Mouse (Mus musculus) heart, postnatal 0 days (tissue): ENCODE measurements at regions not wholly inside any gene's neighbourhood (a gene's known extent, or its start where the extent isn't known, plus 50 kb on each side); places are given as distances from the start of the nearest gene placed in this dataset.

Experiments used
- ATAC-seq: fragments of 200-750 bp; cut with Nextera tagmentation; 2 replicates; pipeline ENCODE4 v1.8.0; 2017; ENCODE audit warnings: low read depth, moderate number of reproducible peaks, moderate library complexity; ENCODE audit not compliant: insufficient read depth
- DNase-seq: peaks from one replicate; pipeline ENCODE4 v3.0.0-alpha.2; 2016; ENCODE audit warnings: low spot score
- H3K27ac ChIP-seq: fragments of 300-500 bp; sonication (generic); 2 replicates; pipeline ENCODE4 v1.5.1; 2014; ENCODE audit warnings: low read depth, mild to moderate bottlenecking
- H3K27me3 ChIP-seq: fragments of 300-500 bp; sonication (generic); 2 replicates; pipeline ENCODE4 v1.6.1; 2014; ENCODE audit warnings: low read length, mixed read lengths; ENCODE audit not compliant: control insufficient read depth, insufficient read depth
- H3K36me3 ChIP-seq: fragments of 300-500 bp; sonication (generic); replicated peaks from 2 replicates; pipeline ENCODE4 v1.6.1; 2014; ENCODE audit warnings: low read length, mixed read lengths; ENCODE audit not compliant: control insufficient read depth, insufficient read depth
- H3K4me1 ChIP-seq: fragments of 300-500 bp; sonication (generic); 2 replicates; pipeline ENCODE4 v1.6.1; 2014; ENCODE audit warnings: antibody characterized with exemption; ENCODE audit not compliant: control insufficient read depth, insufficient read depth
- H3K4me2 ChIP-seq: fragments of 300-500 bp; sonication (generic); 2 replicates; pipeline ENCODE4 v1.6.1; 2014; ENCODE audit warnings: low read depth, mild to moderate bottlenecking, low read length, moderate library complexity
- H3K4me3 ChIP-seq: fragments of 300-500 bp; sonication (generic); 2 replicates; pipeline ENCODE4 v1.5.1; 2014; ENCODE audit warnings: low read depth, low read length
- H3K9ac ChIP-seq: fragments of 300-500 bp; sonication (generic); replicated peaks from 2 replicates; pipeline ENCODE4 v1.6.1; 2014; ENCODE audit warnings: low read depth, low read length, mixed read lengths
- H3K9me3 ChIP-seq: fragments of 300-500 bp; sonication (generic); replicated peaks from 2 replicates; pipeline ENCODE4 v1.6.1; 2016; ENCODE audit warnings: low read length; ENCODE audit not compliant: control insufficient read depth
- CTCF ChIP-seq: IDR thresholded peaks from 2 replicates; pipeline ENCODE4 v1.5.1; 2016; ENCODE audit warnings: antibody characterized with exemption, control low read depth, low read depth
- EP300 ChIP-seq: IDR thresholded peaks from 2 replicates; pipeline ENCODE4 v1.6.1; 2016; ENCODE audit warnings: antibody characterized with exemption, low read depth
- WGBS: fragments of 180-500 bp; shearing (Covaris S2); extraction: QIAGEN DNeasy Blood & Tissue Kit; methylation state at CpG from one replicate; pipeline ENCODE4 v1.1.7; 2014; 5-methylcytosine and 5-hydroxymethylcytosine counted together

DNA sequence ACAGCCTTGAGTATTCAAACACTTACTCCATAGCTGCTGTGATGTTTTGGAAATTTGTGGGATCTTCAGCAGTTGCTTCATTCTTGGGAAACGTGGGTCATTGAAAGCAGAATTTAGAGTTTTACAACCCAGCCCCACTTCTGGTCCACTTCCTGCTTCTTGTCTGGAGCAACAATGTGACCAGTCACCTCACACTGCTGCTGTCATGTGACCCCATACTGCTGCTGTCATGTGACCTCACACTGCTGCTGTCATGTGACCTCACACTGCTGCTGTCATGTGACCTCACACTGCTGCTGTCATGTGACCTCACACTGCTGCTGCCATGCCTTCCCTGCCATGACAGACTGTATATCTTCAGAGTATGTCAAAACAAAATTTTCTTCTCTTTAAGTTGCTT lies 497.7 kb downstream of the Nuf2 start:
- Histone ChIP-seq H3K4me3 (no peak overlapping the region), H3K4me2 (no peak overlapping the region), H3K27ac (no peak overlapping the region), H3K36me3 (no peaks in the 10 kb centered on the region), H3K9me3 (no peaks in the 10 kb centered on the region), H3K27me3 (no peaks in the 10 kb centered on the region), H3K4me1 (no peaks in the 10 kb centered on the region), H3K9ac (no peak overlapping the region)
- DNase-seq = no peak
- ATAC-seq = no peak
- WGBS = 79% methylated on average over 1 of the region's 1 CpGs
- TF ChIP-seq CTCF = no peak
- TF ChIP-seq EP300 = no peak

DNA sequence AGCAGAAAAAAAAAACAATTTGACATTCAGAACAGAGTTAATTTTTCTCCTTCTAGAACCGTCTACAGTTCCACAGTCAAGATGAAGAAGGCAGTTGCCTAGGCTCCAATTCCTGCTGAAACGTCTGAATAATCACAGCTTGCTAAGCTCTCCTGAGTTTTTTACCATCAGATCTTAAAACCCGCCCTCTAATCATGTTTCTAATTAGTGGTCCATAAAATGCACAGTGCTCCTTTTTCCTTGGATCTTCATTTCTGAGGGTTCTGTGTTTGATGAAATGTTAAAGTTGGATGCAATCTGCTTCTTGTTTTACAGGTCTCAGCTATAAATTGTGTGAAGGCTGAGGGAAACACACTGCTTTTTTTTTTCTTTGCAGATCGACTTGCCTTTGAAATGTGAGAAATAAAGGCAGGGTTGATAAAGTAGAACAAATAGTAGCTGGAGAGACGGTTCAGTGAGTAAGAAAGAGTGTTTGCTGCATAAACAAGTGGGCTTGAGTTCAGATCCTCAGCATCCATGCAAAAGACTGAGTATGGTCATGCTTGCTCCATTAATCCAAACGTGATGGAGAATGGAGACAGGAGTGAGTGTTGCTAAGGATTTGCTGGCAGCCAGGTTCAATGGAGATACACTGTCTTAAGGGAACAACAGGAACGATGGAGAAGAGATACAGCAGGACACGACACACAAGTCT lies 499.3 kb downstream of the Nuf2 start:
- Histone ChIP-seq H3K36me3 (no peaks in the 10 kb centered on the region), H3K4me3 (no peak overlapping the region), H3K4me1 (no peaks in the 10 kb centered on the region), H3K4me2 (no peak overlapping the region), H3K9me3 (no peaks in the 10 kb centered on the region), H3K9ac (no peak overlapping the region), H3K27ac (no peak overlapping the region), H3K27me3 (no peaks in the 10 kb centered on the region)
- TF ChIP-seq EP300 = no peak
- TF ChIP-seq CTCF = no peak
- WGBS = 63% methylated on average over 8 of the region's 8 CpGs
- ATAC-seq = no peak
- no peak for DNase-seq

DNA sequence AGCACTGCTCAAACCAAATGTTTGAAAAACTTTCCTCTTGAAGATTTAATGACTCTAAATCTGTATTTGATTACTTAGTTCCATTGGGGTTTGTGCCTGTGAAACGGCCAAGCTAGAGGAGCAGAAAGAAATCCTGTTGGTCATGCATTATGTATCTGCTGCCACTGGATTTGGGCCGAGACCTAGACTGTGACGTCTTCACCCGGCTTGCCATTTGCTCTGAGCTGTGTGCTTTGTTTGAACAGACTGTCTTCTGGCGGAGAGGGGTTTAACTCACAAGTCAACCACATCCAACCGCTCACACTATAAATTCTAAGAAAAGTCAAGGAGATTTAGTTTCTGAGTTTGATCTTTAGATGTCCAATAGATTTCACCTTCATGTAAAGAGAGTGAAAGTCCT lies 503.6 kb downstream of the Nuf2 start:
- no peak overlapping the region for H3K4me2 ChIP-seq
- ATAC-seq = no peak
- H3K27ac ChIP-seq = no peak overlapping the region
- no peak for TF ChIP-seq EP300
- no peak for TF ChIP-seq CTCF
- no peaks in the 10 kb centered on the region for H3K9me3 ChIP-seq
- no peak overlapping the region for H3K4me3 ChIP-seq
- H3K4me1 ChIP-seq = no peaks in the 10 kb centered on the region
- no peaks in the 10 kb centered on the region for H3K36me3 ChIP-seq
- WGBS = 79% methylated on average over 6 of the region's 6 CpGs
- no peak for DNase-seq
- H3K9ac ChIP-seq = no peak overlapping the region
- H3K27me3 ChIP-seq = no peaks in the 10 kb centered on the region

DNA sequence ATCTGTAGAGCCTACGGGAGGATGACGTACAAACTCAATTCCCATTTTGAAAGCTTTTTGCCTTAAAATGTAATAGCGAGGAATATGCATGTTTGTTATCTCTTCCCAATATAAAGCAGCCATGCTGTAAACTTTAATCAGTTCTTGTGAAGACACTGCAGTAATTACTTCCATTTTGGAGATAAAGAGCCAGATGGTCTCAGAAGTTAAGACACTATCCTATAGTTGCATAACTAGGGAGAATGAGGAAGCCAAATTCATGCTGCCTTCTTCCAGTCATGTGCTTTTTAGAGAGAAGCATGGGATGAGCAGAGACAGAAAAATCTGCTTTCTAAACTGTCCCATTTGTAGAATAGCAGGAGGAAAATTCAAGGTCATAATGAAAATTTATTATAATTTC lies 504.0 kb downstream of the Nuf2 start:
- Histone ChIP-seq H3K9ac (no peak overlapping the region), H3K4me3 (no peak overlapping the region), H3K27me3 (no peaks in the 10 kb centered on the region), H3K4me2 (no peak overlapping the region), H3K36me3 (no peaks in the 10 kb centered on the region), H3K4me1 (no peaks in the 10 kb centered on the region), H3K27ac (no peak overlapping the region), H3K9me3 (no peaks in the 10 kb centered on the region)
- no peak for TF ChIP-seq CTCF
- no peak for TF ChIP-seq EP300
- ATAC-seq (no peak), DNase-seq (no peak)
- WGBS = 85% methylated on average over 3 of the region's 3 CpGs

DNA sequence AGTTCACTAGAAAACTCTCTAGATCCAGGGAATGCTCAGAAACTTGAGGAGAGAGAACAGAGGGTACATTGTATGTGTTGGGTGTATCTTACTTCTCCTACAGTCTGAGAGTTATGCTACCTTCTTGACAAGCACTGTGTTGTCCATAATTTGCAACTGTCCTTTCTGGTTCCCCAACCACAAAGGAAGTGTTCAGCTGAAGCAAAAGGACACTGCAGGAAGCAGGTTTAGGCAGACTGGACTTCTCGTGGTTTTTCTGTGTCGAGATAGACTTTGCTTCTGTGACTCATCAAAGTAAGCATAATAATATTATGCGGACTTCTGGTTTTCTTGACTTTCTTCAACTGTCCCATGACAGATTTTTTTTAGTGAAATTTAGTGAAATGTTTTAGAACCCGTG lies 506.7 kb downstream of the Nuf2 start:
- DNase-seq (no peak), ATAC-seq (no peak)
- H3K4me1 ChIP-seq = no peaks in the 10 kb centered on the region
- no peak overlapping the region for H3K4me2 ChIP-seq
- H3K27me3 ChIP-seq = no peaks in the 10 kb centered on the region
- H3K9me3 ChIP-seq = no peaks in the 10 kb centered on the region
- no peak overlapping the region for H3K4me3 ChIP-seq
- H3K36me3 ChIP-seq = no peaks in the 10 kb centered on the region
- H3K27ac ChIP-seq = no peak overlapping the region
- H3K9ac ChIP-seq = no peak overlapping the region
- TF ChIP-seq EP300 (no peak), CTCF (no peak)
- 75% methylated on average over 4 of the region's 4 CpGs for WGBS
